8 mouse cellular contexts compared by ENCODE assay signal in genomic region chr4:98817184-98817911, GRCm38 (mm10). TPM values are rescaled to one million over a fixed set of nuclear protein-coding genes. Genes with fewer than 3 reads are reported as not detected.
DNase-seq lines count a peak whose midpoint lies in the region; ATAC-seq and TF ChIP-seq lines count a peak whose summit lies in the region.

TSS of gene Kank4 (minus strand) at chr4:98817537.

- H3K9me3 ChIP-seq in ES-Bruce4 (replicated peaks; ENCODE audit: control insufficient read depth, insufficient read depth, low read length, poor library complexity, severe bottlenecking), result no peaks in the 10 kb centered on the region
- H3K9me3 ChIP-seq in forebrain, postnatal 0 days (ENCODE audit: low read length), result no peaks in the 10 kb centered on the region
- no peaks in the 10 kb centered on the region for H3K9me3 ChIP-seq in hindbrain, embryonic 12.5 days (replicated peaks)
- no peaks in the 10 kb centered on the region for H3K9me3 ChIP-seq in limb, embryonic 14.5 days (ENCODE audit: control insufficient read depth, low read length)
- no peaks in the 10 kb centered on the region for H3K9me3 ChIP-seq in midbrain, embryonic 15.5 days

- peak within 1 kb of the TSS; percentile 87 for H3K4me3 ChIP-seq in ES-Bruce4 (ENCODE audit: low read depth, low read length)
- H3K4me3 ChIP-seq in forebrain, postnatal 0 days (ENCODE audit: low read depth, low read length), result peak within 1 kb of the TSS; percentile 56
- peak within 1 kb of the TSS; percentile 74 for H3K4me3 ChIP-seq in hindbrain, embryonic 12.5 days
- peak within 1 kb of the TSS; percentile 78 for H3K4me3 ChIP-seq in limb, embryonic 14.5 days (replicated peaks; ENCODE audit: low read length)
- H3K4me3 ChIP-seq in midbrain, embryonic 15.5 days, result peak within 1 kb of the TSS; percentile 59

- DNase-seq in adrenal gland, postnatal 10 days, result peak; percentile 65
- peak; percentile 13 for DNase-seq in forebrain, postnatal 0 days
- peak; percentile 78 for DNase-seq in limb, embryonic 14.5 days (ENCODE audit: low spot score)
- peak; percentile 18 to 35 for DNase-seq in thymus, postnatal 36 days
- DNase-seq in spleen, postnatal 4 days (ENCODE audit: low spot score in 2 of 2), result no peak

- no peaks in the 10 kb centered on the region for H3K36me3 ChIP-seq in ES-Bruce4 (ENCODE audit: control insufficient read depth, insufficient read depth, low read length, poor library complexity, severe bottlenecking)
- no peaks in the 10 kb centered on the region for H3K36me3 ChIP-seq in forebrain, postnatal 0 days (ENCODE audit: insufficient read depth)
- H3K36me3 ChIP-seq in hindbrain, embryonic 12.5 days, result no peaks in the 10 kb centered on the region
- H3K36me3 ChIP-seq in limb, embryonic 14.5 days (ENCODE audit: control insufficient read depth, insufficient read depth, low read length), result no peaks in the 10 kb centered on the region
- no peaks in the 10 kb centered on the region for H3K36me3 ChIP-seq in midbrain, embryonic 15.5 days (replicated peaks)

- WGBS in forebrain, postnatal 0 days, result 2% methylated on average over 69 of the region's 72 CpGs
- WGBS in hindbrain, embryonic 12.5 days, result under 1% methylated on average over 63 of the region's 72 CpGs
- under 1% methylated on average over 46 of the region's 72 CpGs for WGBS in limb, embryonic 14.5 days
- WGBS in midbrain, embryonic 15.5 days, result under 1% methylated on average over 68 of the region's 72 CpGs

- no peaks in the 10 kb centered on the region for H3K4me1 ChIP-seq in ES-Bruce4 (ENCODE audit: control insufficient read depth, insufficient read depth, low read length)
- no peaks in the 10 kb centered on the region; the same call in 1 of the 2 replicates for H3K4me1 ChIP-seq in forebrain, postnatal 0 days (ENCODE audit: insufficient read depth)
- peaks cover 6% of the 10 kb centered on the region; the same call in 1 of the 2 replicates for H3K4me1 ChIP-seq in hindbrain, embryonic 12.5 days
- H3K4me1 ChIP-seq in limb, embryonic 14.5 days (ENCODE audit: control insufficient read depth, insufficient read depth, low read length), result peaks cover 22% of the 10 kb centered on the region
- peaks cover 11% of the 10 kb centered on the region for H3K4me1 ChIP-seq in midbrain, embryonic 15.5 days

- TF ChIP-seq CTCF in ES-Bruce4 (IDR thresholded peaks at IDR 0.05; ENCODE audit: low read depth, low read length), result no peak
- no peak for TF ChIP-seq CTCF in forebrain, postnatal 0 days (IDR thresholded peaks at IDR 0.05; ENCODE audit: low read depth)

- H3K27me3 ChIP-seq in ES-Bruce4 (ENCODE audit: control insufficient read depth, insufficient read depth, low read length, poor library complexity, severe bottlenecking), result peaks cover 3% of the 10 kb centered on the region; the same call in 1 of the 2 replicates
- peaks cover 25% of the 10 kb centered on the region for H3K27me3 ChIP-seq in forebrain, postnatal 0 days (ENCODE audit: insufficient read depth, low read length)
- peaks cover 56% of the 10 kb centered on the region for H3K27me3 ChIP-seq in hindbrain, embryonic 12.5 days
- no peaks in the 10 kb centered on the region for H3K27me3 ChIP-seq in limb, embryonic 14.5 days (ENCODE audit: control insufficient read depth, insufficient read depth, low read length)
- peaks cover 50% of the 10 kb centered on the region for H3K27me3 ChIP-seq in midbrain, embryonic 15.5 days (replicated peaks)

- no peak within 1 kb of the TSS for H3K27ac ChIP-seq in ES-Bruce4 (ENCODE audit: insufficient read depth, low read length)
- H3K27ac ChIP-seq in forebrain, postnatal 0 days (ENCODE audit: low read depth, low read length), result no peak within 1 kb of the TSS
- H3K27ac ChIP-seq in hindbrain, embryonic 12.5 days, result peak within 1 kb of the TSS; percentile 40; the same call in 1 of the 2 replicates
- H3K27ac ChIP-seq in limb, embryonic 14.5 days (replicated peaks; ENCODE audit: low read depth, low read length), result peak within 1 kb of the TSS; percentile 71
- no peak within 1 kb of the TSS for H3K27ac ChIP-seq in midbrain, embryonic 15.5 days

- peak; percentile 68 for ATAC-seq in forebrain, postnatal 0 days
- peak; percentile 81 for ATAC-seq in hindbrain, embryonic 12.5 days (ENCODE audit: low FRiP score)
- ATAC-seq in limb, embryonic 14.5 days (ENCODE audit: low FRiP score, low read depth), result peak; percentile 89
- ATAC-seq in midbrain, embryonic 15.5 days (replicated peaks), result peak; percentile 87

- peak within 1 kb of the TSS; percentile 48 for H3K9ac ChIP-seq in ES-Bruce4 (ENCODE audit: low read depth, poor library complexity, severe bottlenecking)
- H3K9ac ChIP-seq in forebrain, postnatal 0 days, result peak within 1 kb of the TSS; percentile 57
- peak within 1 kb of the TSS; percentile 74 for H3K9ac ChIP-seq in hindbrain, embryonic 12.5 days
- H3K9ac ChIP-seq in limb, embryonic 14.5 days (ENCODE audit: low read depth, low read length, severe bottlenecking), result peak within 1 kb of the TSS; percentile 88
- H3K9ac ChIP-seq in midbrain, embryonic 15.5 days, result peak within 1 kb of the TSS; percentile 50

- no peak for TF ChIP-seq POLR2A in ES-Bruce4 (IDR thresholded peaks at IDR 0.05; ENCODE audit: insufficient read depth, low read length)
- TF ChIP-seq POLR2A in limb, embryonic 14.5 days (IDR thresholded peaks at IDR 0.05; ENCODE audit: borderline replicate concordance, extremely low read depth, insufficient read depth, insufficient read length), result peak; percentile 79; the same call in 1 of the 2 replicates

- TF ChIP-seq EP300 in ES-Bruce4 (IDR thresholded peaks at IDR 0.05; ENCODE audit: insufficient read depth, low read depth, low read length), result no peak

- peak within 1 kb of the TSS; percentile 99 for H3K4me2 ChIP-seq in forebrain, postnatal 0 days (ENCODE audit: low read depth)
- H3K4me2 ChIP-seq in hindbrain, embryonic 12.5 days (replicated peaks), result peak within 1 kb of the TSS; percentile 99
- peak within 1 kb of the TSS; percentile 91 for H3K4me2 ChIP-seq in limb, embryonic 14.5 days (replicated peaks; ENCODE audit: low read depth, low read length, severe bottlenecking)
- peak within 1 kb of the TSS; percentile 99 for H3K4me2 ChIP-seq in midbrain, embryonic 15.5 days

RNA-seq across cellular contexts. Expression of gene Kank4, which starts in this region (rescaled TPM):
- polyA plus RNA-seq in ES-Bruce4 (2011; ENCODE audit: insufficient read depth, insufficient read length, low read depth, missing spikeins), result 2.1 and 2.4 TPM in 2 replicates
- 1 to 10 TPM; 3.0 TPM for total RNA-seq in adrenal gland, postnatal 10 days (2021)
- total RNA-seq in forebrain, postnatal 0 days (2014; rRNA removed), result 1.5 and 1.9 TPM in 2 replicates
- polyA plus RNA-seq in forebrain, postnatal 0 days (2015; fragmentation: Nextera tagmentation; extraction: Ambion mirVana), result 0.17 and 0.20 TPM in 2 replicates
- 1.5 and 1.7 TPM in 2 replicates for polyA plus RNA-seq in hindbrain, embryonic 12.5 days (2016; fragmentation: Nextera tagmentation; extraction: Ambion mirVana)
- polyA plus RNA-seq in limb, embryonic 14.5 days (2012; rRNA removed), result 11.6 and 12.5 TPM in 2 replicates
- 3.7 and 4.0 TPM in 2 replicates for polyA plus RNA-seq in limb, embryonic 14.5 days (2014; fragmentation: Nextera tagmentation; extraction: Ambion mirVana)
- 0.40 and 0.58 TPM in 2 replicates for polyA plus RNA-seq in midbrain, embryonic 15.5 days (2015; fragmentation: Nextera tagmentation; extraction: Ambion mirVana)

Comparison
In these comparisons a context has a peak if more than half of its experiments do, and no peak if none do; other contexts are left out.
1. Peak in ATAC-seq, H3K4me3 ChIP-seq, H3K9ac ChIP-seq and H3K4me2 ChIP-seq in midbrain, embryonic 15.5 days; RNA of the gene not detected or under 1 TPM.
2. H3K27ac ChIP-seq: peak in hindbrain, embryonic 12.5 days (single experiment) and limb, embryonic 14.5 days (single experiment); none in ES-Bruce4 (single experiment), forebrain, postnatal 0 days (single experiment) and midbrain, embryonic 15.5 days (single experiment).
3. DNase-seq: peak in adrenal gland, postnatal 10 days (single experiment), forebrain, postnatal 0 days (single experiment), limb, embryonic 14.5 days (single experiment) and thymus, postnatal 36 days (2 of 2); none in spleen, postnatal 4 days (0 of 2).
4. Peak in every context shown above with its lines, with median percentiles within 50 percentile points of each other: H3K4me3 ChIP-seq, H3K9ac ChIP-seq, ATAC-seq and H3K4me2 ChIP-seq.